Mouse (Mus musculus): ENCODE results near the gene AI481877. TPM values are rescaled to one million over a fixed set of nuclear protein-coding genes. Genes with fewer than 3 reads are reported as not detected.

AI481877 gene
- polyA plus RNA-seq, 1 experiment from 2014 or later: not detected

Other genes starting within 250 kb of the AI481877 start
- gene Ecpas, start 226.2 kb downstream of the AI481877 start, polyA plus RNA-seq (2015; fragmentation: Nextera tagmentation; extraction: Ambion mirVana): 27.0 and 30.8 TPM in 2 replicates
- 0.44 and 0.47 TPM in 2 replicates for gene Zkscan16, start 195.4 kb downstream of the AI481877 start, polyA plus RNA-seq (2015; fragmentation: Nextera tagmentation; extraction: Ambion mirVana)
- gene Ptgr1, start 151.9 kb downstream of the AI481877 start, polyA plus RNA-seq (2015; fragmentation: Nextera tagmentation; extraction: Ambion mirVana): 5.8 and 6.8 TPM in 2 replicates
- 4.3 and 6.8 TPM in 2 replicates for gene Dnajc25, start 143.9 kb downstream of the AI481877 start, polyA plus RNA-seq (2015; fragmentation: Nextera tagmentation; extraction: Ambion mirVana)
- gene Gm20503, start 135.8 kb downstream of the AI481877 start, polyA plus RNA-seq (2015; fragmentation: Nextera tagmentation; extraction: Ambion mirVana): 4.8 and 10.0 TPM in 2 replicates
- gene Gng10, start 103.9 kb downstream of the AI481877 start, polyA plus RNA-seq (2015; fragmentation: Nextera tagmentation; extraction: Ambion mirVana): 150 and 161 TPM in 2 replicates
- gene Ugcg, start 50.3 kb upstream of the AI481877 start, polyA plus RNA-seq (2015; fragmentation: Nextera tagmentation; extraction: Ambion mirVana): 15.1 and 17.0 TPM in 2 replicates